Mouse (Mus musculus) urinary bladder, adult 18-20 months (tissue): ENCODE data around the gene Cltc.
"Not testable (repeated sequence)": the region's sequence is repeated elsewhere in the genome, so short reads cannot be mapped to it uniquely, and the experiment has no call there.

Experiments
- DNase-seq, 2 experiments: peaks; one replicate each; pipeline ENCODE4 v3.0.0; 2022; ENCODE audit warnings: low spot score in 2 of 2, mixed read lengths in 2 of 2

Cltc gene

GRCm38 (mm10) chr11:86757480-86758371, at the start of gene Cltc:
Gene Cltc (minus strand): TSS chr11:86757565.
- DNase-seq, result peak; percentile 95 to 96

- DNase-seq, result peak in 1 of 2 experiments; percentile 25
Measured at GRCm38 (mm10) chr11:86807001-86807477, 49.7 kb upstream of the Cltc start.

GRCm38 (mm10) chr11:86794161-86794560, 36.8 kb upstream of the Cltc start:
- no peak for DNase-seq

- not testable (repeated sequence) for DNase-seq
Measured at GRCm38 (mm10) chr11:86787436-86787835, 30.1 kb upstream of the Cltc start.

GRCm38 (mm10) chr11:86785767-86786166, 28.4 kb upstream of the Cltc start:
- DNase-seq, result no peak

- no peak for DNase-seq
Measured at GRCm38 (mm10) chr11:86769884-86770283, 12.5 kb upstream of the Cltc start.

GRCm38 (mm10) chr11:86764501-86764900, 7.1 kb upstream of the Cltc start:
- DNase-seq, result no peak

GRCm38 (mm10) chr11:86763127-86763526, 5.8 kb upstream of the Cltc start:
- DNase-seq, result not testable (repeated sequence)

- DNase-seq, result no peak
Measured at GRCm38 (mm10) chr11:86760357-86760756, 3.0 kb upstream of the Cltc start.

- DNase-seq, result no peak
Measured at GRCm38 (mm10) chr11:86759886-86760285, 2.5 kb upstream of the Cltc start.

- no peak for DNase-seq
Measured at GRCm38 (mm10) chr11:86759226-86759625, 1.9 kb upstream of the Cltc start.

GRCm38 (mm10) chr11:86758559-86758958, 1.2 kb upstream of the Cltc start:
- no peak for DNase-seq

GRCm38 (mm10) chr11:86757142-86757479, 254 bp downstream of the Cltc start:
- no peak for DNase-seq

GRCm38 (mm10) chr11:86756156-86757141, 916 bp downstream of the Cltc start:
- DNase-seq, result peak; percentile 10 to 23

GRCm38 (mm10) chr11:86752404-86752803, 5.0 kb downstream of the Cltc start:
- no peak for DNase-seq

- DNase-seq, result no peak
Measured at GRCm38 (mm10) chr11:86751010-86751409, 6.4 kb downstream of the Cltc start.

- DNase-seq, result no peak
Measured at GRCm38 (mm10) chr11:86749776-86750423, 7.5 kb downstream of the Cltc start.

GRCm38 (mm10) chr11:86745634-86746404, 11.5 kb downstream of the Cltc start:
- no peak for DNase-seq

- DNase-seq, result no peak
Measured at GRCm38 (mm10) chr11:86742605-86743004, 14.8 kb downstream of the Cltc start.

- DNase-seq, result no peak
Measured at GRCm38 (mm10) chr11:86741505-86741904, 15.9 kb downstream of the Cltc start.

GRCm38 (mm10) chr11:86739470-86739869, 17.9 kb downstream of the Cltc start:
- DNase-seq, result no peak
